Comparison of ENCODE assay signal across 27 mouse cellular contexts in genomic region chr5:76018321-76018720, GRCm38 (mm10). TPM values are rescaled to one million over a fixed set of nuclear protein-coding genes. Genes with fewer than 3 reads are reported as not detected.
DNase-seq lines count a peak whose midpoint lies in the region; ATAC-seq and TF ChIP-seq lines count a peak whose summit lies in the region.
"Had no signal": no experiment of that assay in that cellular context is flagged by ENCODE, and none has a peak within 500 bp of the region (broad histone marks: within the 10 kb centered on the region; RNA-seq: fewer than 3 reads in every experiment).

No protein-coding gene starts in this region.

- peaks cover 14% of the 10 kb centered on the region for H3K4me1 ChIP-seq in heart, embryonic 13.5 days
- H3K4me1 ChIP-seq in heart, postnatal 0 days (ENCODE audit: control insufficient read depth, insufficient read depth), result peaks cover 9% of the 10 kb centered on the region
- H3K4me1 ChIP-seq in midbrain, embryonic 11.5 days (ENCODE audit: control insufficient read depth, insufficient read depth, low read length), result no peaks in the 10 kb centered on the region
- no peaks in the 10 kb centered on the region for H3K4me1 ChIP-seq in midbrain, embryonic 13.5 days (replicated peaks)
- H3K4me1 ChIP-seq: forebrain, embryonic 12.5 days; forebrain, embryonic 15.5 days; hindbrain, embryonic 13.5 days had no signal

- no peak overlapping the region for H3K4me3 ChIP-seq in heart, embryonic 13.5 days
- H3K4me3 ChIP-seq in heart, postnatal 0 days (ENCODE audit: low read depth, low read length), result no peak overlapping the region
- H3K4me3 ChIP-seq in midbrain, embryonic 11.5 days (ENCODE audit: low read depth, low read length), result no peak overlapping the region
- H3K4me3 ChIP-seq in midbrain, embryonic 13.5 days (replicated peaks), result no peak overlapping the region
- H3K4me3 ChIP-seq: embryonic facial prominence, embryonic 10.5 days; embryonic facial prominence, embryonic 13.5 days; erythroblast, embryonic 14.5 days; forebrain, embryonic 12.5 days; forebrain, embryonic 15.5 days; hindbrain, embryonic 10.5 days; hindbrain, embryonic 13.5 days had no signal

- ATAC-seq in heart, embryonic 13.5 days (ENCODE audit: extremely low read depth, insufficient number of reproducible peaks, low FRiP score, low TSS enrichment), result no peak
- ATAC-seq in heart, postnatal 0 days (ENCODE audit: insufficient read depth, low read depth), result no peak
- no peak for ATAC-seq in midbrain, embryonic 11.5 days (ENCODE audit: low FRiP score)
- ATAC-seq in midbrain, embryonic 13.5 days, result no peak
- ATAC-seq: CD4-positive, CD25-positive, alpha-beta regulatory T cell, adult 4 months; forebrain, embryonic 15.5 days; intestine, postnatal 0 days had no signal

- no peak overlapping the region for H3K9ac ChIP-seq in heart, embryonic 13.5 days
- no peak overlapping the region for H3K9ac ChIP-seq in heart, postnatal 0 days (replicated peaks; ENCODE audit: low read depth, low read length)
- no peak overlapping the region for H3K9ac ChIP-seq in midbrain, embryonic 11.5 days (ENCODE audit: low read length)
- no peak overlapping the region for H3K9ac ChIP-seq in midbrain, embryonic 13.5 days (replicated peaks)
- H3K9ac ChIP-seq: embryonic facial prominence, embryonic 13.5 days; forebrain, embryonic 12.5 days; forebrain, embryonic 15.5 days; hindbrain, embryonic 13.5 days had no signal

- intact Hi-C loops in heart, postnatal 36 days (cut with DNase I), result no loop called here
- intact Hi-C loops in heart, postnatal 10 days (cut with DNase I), result no loop called here

- WGBS in heart, embryonic 13.5 days, result 68% methylated on average over 5 of the region's 5 CpGs
- 70% methylated on average over 5 of the region's 5 CpGs for WGBS in heart, postnatal 0 days
- WGBS in midbrain, embryonic 11.5 days, result 83% methylated on average over 5 of the region's 5 CpGs
- WGBS in midbrain, embryonic 13.5 days, result 73% methylated on average over 5 of the region's 5 CpGs

- H3K9me3 ChIP-seq in heart, embryonic 13.5 days, result no peaks in the 10 kb centered on the region
- no peaks in the 10 kb centered on the region for H3K9me3 ChIP-seq in heart, postnatal 0 days (replicated peaks; ENCODE audit: control insufficient read depth, low read length)
- no peaks in the 10 kb centered on the region for H3K9me3 ChIP-seq in midbrain, embryonic 11.5 days (ENCODE audit: control insufficient read depth, low read length)
- no peaks in the 10 kb centered on the region for H3K9me3 ChIP-seq in midbrain, embryonic 13.5 days
- H3K9me3 ChIP-seq: embryonic facial prominence, embryonic 10.5 days; embryonic facial prominence, embryonic 13.5 days; forebrain, embryonic 12.5 days; forebrain, embryonic 15.5 days; hindbrain, embryonic 10.5 days; hindbrain, embryonic 13.5 days had no signal

- H3K27me3 ChIP-seq in heart, embryonic 13.5 days (replicated peaks), result no peaks in the 10 kb centered on the region
- no peaks in the 10 kb centered on the region for H3K27me3 ChIP-seq in heart, postnatal 0 days (ENCODE audit: control insufficient read depth, insufficient read depth, low read length)
- H3K27me3 ChIP-seq in midbrain, embryonic 11.5 days (ENCODE audit: control insufficient read depth, insufficient read depth, low read length), result no peaks in the 10 kb centered on the region
- no peaks in the 10 kb centered on the region for H3K27me3 ChIP-seq in midbrain, embryonic 13.5 days
- H3K27me3 ChIP-seq: embryonic facial prominence, embryonic 13.5 days; forebrain, embryonic 12.5 days; forebrain, embryonic 15.5 days; hindbrain, embryonic 13.5 days had no signal

- peak overlapping the region; percentile 39 for H3K27ac ChIP-seq in heart, embryonic 13.5 days (replicated peaks)
- peak overlapping the region; percentile 30 for H3K27ac ChIP-seq in heart, postnatal 0 days (ENCODE audit: low read depth)
- no peak overlapping the region for H3K27ac ChIP-seq in midbrain, embryonic 11.5 days (ENCODE audit: low read depth, low read length)
- H3K27ac ChIP-seq in midbrain, embryonic 13.5 days, result no peak overlapping the region
- H3K27ac ChIP-seq: embryonic facial prominence, embryonic 10.5 days; embryonic facial prominence, embryonic 13.5 days; forebrain, embryonic 12.5 days; forebrain, embryonic 15.5 days; hindbrain, embryonic 10.5 days; hindbrain, embryonic 13.5 days had no signal

- TF ChIP-seq CTCF in heart, postnatal 0 days (IDR thresholded peaks at IDR 0.05; ENCODE audit: low read depth), result no peak

- H3K4me2 ChIP-seq in heart, embryonic 13.5 days, result no peak overlapping the region
- no peak overlapping the region for H3K4me2 ChIP-seq in heart, postnatal 0 days (ENCODE audit: low read depth, low read length)
- no peak overlapping the region for H3K4me2 ChIP-seq in midbrain, embryonic 11.5 days
- no peak overlapping the region for H3K4me2 ChIP-seq in midbrain, embryonic 13.5 days (replicated peaks)
- H3K4me2 ChIP-seq: embryonic facial prominence, embryonic 13.5 days; forebrain, embryonic 12.5 days; forebrain, embryonic 15.5 days; heart, embryonic 11.5 days; hindbrain, embryonic 13.5 days had no signal

- no peak for TF ChIP-seq EP300 in heart, postnatal 0 days (IDR thresholded peaks at IDR 0.05; ENCODE audit: low read depth)

- H3K36me3 ChIP-seq in heart, embryonic 13.5 days, result no peaks in the 10 kb centered on the region
- H3K36me3 ChIP-seq in heart, postnatal 0 days (replicated peaks; ENCODE audit: control insufficient read depth, insufficient read depth, low read length), result no peaks in the 10 kb centered on the region
- no peaks in the 10 kb centered on the region for H3K36me3 ChIP-seq in midbrain, embryonic 11.5 days (ENCODE audit: control insufficient read depth, insufficient read depth, low read length)
- no peaks in the 10 kb centered on the region for H3K36me3 ChIP-seq in midbrain, embryonic 13.5 days
- H3K36me3 ChIP-seq: embryonic facial prominence, embryonic 10.5 days; embryonic facial prominence, embryonic 13.5 days; forebrain, embryonic 12.5 days; forebrain, embryonic 15.5 days; hindbrain, embryonic 10.5 days; hindbrain, embryonic 13.5 days had no signal

- no peak for DNase-seq in heart, postnatal 36 days
- DNase-seq in heart, postnatal 0 days (ENCODE audit: low spot score), result no peak
- DNase-seq in heart, postnatal 10 days, result no peak
- DNase-seq in midbrain, embryonic 11.5 days (ENCODE audit: low spot score, missing footprints), result peak; percentile 53
- DNase-seq: adrenal gland, adult 2 months; adrenal gland, postnatal 14 days; cerebellum, adult 11-12 months; cerebellum, adult 8-10 months; cerebellum, postnatal 10 days; cerebellum, postnatal 36 days; embryo, embryonic 11 days; gastrocnemius, postnatal 25 days; heart, postnatal 14 days; kidney, adult 2 months had no signal

RNA-seq across cellular contexts. Expression of gene Kdr, which starts 40.1 kb away (rescaled TPM):
- 32.7 and 35.0 TPM in 2 replicates for polyA plus RNA-seq in heart, embryonic 13.5 days (2015; fragmentation: Nextera tagmentation; extraction: Ambion mirVana)
- 100 to 1,000 TPM in 1 of 2 experiments, 10 to 100 TPM in 1; 80.1 to 100 TPM for total RNA-seq in heart, postnatal 36 days (2021)
- total RNA-seq in heart, postnatal 0 days (2014; rRNA removed; ENCODE audit: low replicate concordance), result 50.9 and 60.1 TPM in 2 replicates
- polyA plus RNA-seq in heart, postnatal 0 days (2015; fragmentation: Nextera tagmentation; extraction: Ambion mirVana), result 27.4 and 30.8 TPM in 2 replicates
- 100 to 1,000 TPM; 124 to 160 TPM for total RNA-seq in heart, postnatal 10 days (2021)
- polyA plus RNA-seq in midbrain, embryonic 11.5 days (2014; fragmentation: Nextera tagmentation; extraction: Ambion mirVana), result 24.5 and 28.1 TPM in 2 replicates
- 19.4 and 22.1 TPM in 2 replicates for polyA plus RNA-seq in midbrain, embryonic 13.5 days (2015; fragmentation: Nextera tagmentation; extraction: Ambion mirVana)
- total RNA-seq: MEL had no signal

Comparison
In these comparisons a context has a peak if more than half of its experiments do, and no peak if none do; other contexts are left out.
1. H3K27ac ChIP-seq: peak in heart, embryonic 13.5 days (single experiment) and heart, postnatal 0 days (single experiment); none in midbrain, embryonic 11.5 days (single experiment) and midbrain, embryonic 13.5 days (single experiment).